Mouse (Mus musculus) testis, adult 2 months (tissue): ENCODE data around the gene Gm20479. TPM values are rescaled to one million over a fixed set of nuclear protein-coding genes. Genes with fewer than 3 reads are reported as not detected.
A peak's percentile ranks its signal among the peaks of the same experiment; 100 is the strongest.

Experiments used
- H3K27ac ChIP-seq: fragments of 200-500 bp; 2 replicates; pipeline ENCODE4 v1.5.1; 2012; ENCODE audit warnings: low read depth, low read length; ENCODE audit not compliant: control insufficient read depth, insufficient read depth
- H3K27me3 ChIP-seq: fragments of 200-500 bp; 2 replicates; pipeline ENCODE4 v1.6.1; 2012; ENCODE audit warnings: mild to moderate bottlenecking, low read length, moderate library complexity; ENCODE audit not compliant: control insufficient read depth, insufficient read depth
- H3K36me3 ChIP-seq: fragments of 200-500 bp; 2 replicates; pipeline ENCODE4 v1.6.1; 2012; ENCODE audit warnings: mild to moderate bottlenecking, low read length; ENCODE audit not compliant: control insufficient read depth, insufficient read depth
- H3K4me1 ChIP-seq: fragments of 200-500 bp; 2 replicates; pipeline ENCODE4 v1.6.1; 2012; ENCODE audit warnings: low read length; ENCODE audit not compliant: control insufficient read depth, insufficient read depth
- H3K4me3 ChIP-seq: fragments of 200-500 bp; 2 replicates; pipeline ENCODE4 v1.5.1; 2012; ENCODE audit warnings: low read depth, mild to moderate bottlenecking, low read length, moderate library complexity, mixed read lengths; ENCODE audit not compliant: control insufficient read depth
- CTCF ChIP-seq: fragments of 200-500 bp; IDR thresholded peaks from 2 replicates; pipeline ENCODE4 v1.5.1; 2012; ENCODE audit warnings: low read depth, mild to moderate bottlenecking, inconsistent platforms, low read length, moderate library complexity; ENCODE audit not compliant: control insufficient read depth, insufficient read depth, insufficient replicate concordance
- POLR2A ChIP-seq: fragments of 200-500 bp; IDR thresholded peaks from 2 replicates; pipeline ENCODE4 v1.6.1; 2012; ENCODE audit warnings: low read depth, mild to moderate bottlenecking, inconsistent platforms, low read length, moderate library complexity; ENCODE audit not compliant: control insufficient read depth
- polyA plus RNA-seq: library from polyadenylated mRNA; depleted of rRNA; stranded (reverse); fragments of >200 nt; gene quantifications from 2 replicates; pipeline ENCODE4 v1.2.3, GENCODE M21; 2012

Gm20479 gene
- polyA plus RNA-seq, 1 experiment = 0.89 TPM

DNA sequence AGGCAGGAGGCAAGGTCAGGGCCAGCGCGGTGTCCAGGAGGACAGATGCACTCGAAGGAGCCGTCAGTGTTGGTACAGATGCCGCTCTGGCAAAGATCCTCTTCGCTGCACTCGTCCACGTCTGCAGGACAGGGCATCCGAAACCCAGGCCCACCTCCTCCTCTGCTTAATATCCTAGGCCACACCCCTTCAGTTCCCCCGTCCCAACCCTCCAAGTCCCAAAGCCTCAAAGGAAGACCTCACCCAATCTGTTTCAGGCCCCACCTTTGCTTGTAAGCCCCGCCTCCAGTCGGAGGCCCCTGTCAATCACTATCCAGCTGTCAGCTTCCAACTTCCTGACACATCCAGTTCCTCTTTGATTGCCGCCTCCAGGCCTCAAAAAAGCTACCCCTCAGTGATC is 34.9 kb downstream of the Gm20479 start:
- Histone ChIP-seq H3K36me3 (no peaks in the 10 kb centered on the region), H3K27me3 (peaks cover 4% of the 10 kb centered on the region; the same call in 1 of the 2 replicates), H3K4me1 (peaks cover 14% of the 10 kb centered on the region), H3K27ac (no peak overlapping the region), H3K4me3 (no peak overlapping the region)
- TF ChIP-seq CTCF (no peak), POLR2A (no peak)

DNA sequence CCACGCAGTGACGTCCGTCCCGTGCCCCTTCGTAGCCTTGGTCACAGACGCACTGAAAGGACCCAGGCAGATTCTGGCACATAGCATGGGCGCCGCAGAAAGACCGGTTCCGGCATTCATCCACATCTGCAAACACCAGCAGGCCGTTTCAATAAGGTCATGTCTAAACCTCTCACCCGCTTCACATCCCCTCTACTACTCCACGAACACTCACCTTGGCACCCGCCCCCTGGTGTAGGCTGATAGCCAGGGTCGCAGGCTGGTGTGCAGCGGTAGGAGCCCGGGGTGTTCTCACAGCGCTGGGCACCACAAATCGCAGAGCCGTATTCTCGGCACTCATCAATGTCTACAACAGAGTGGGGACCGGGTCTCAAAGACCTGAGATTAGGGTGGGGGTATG is 37.8 kb downstream of the Gm20479 start:
- H3K4me3 ChIP-seq = no peak overlapping the region
- H3K27me3 ChIP-seq = no peaks in the 10 kb centered on the region
- peaks cover 2% of the 10 kb centered on the region for H3K4me1 ChIP-seq
- no peak overlapping the region for H3K27ac ChIP-seq
- TF ChIP-seq POLR2A = no peak
- no peak for TF ChIP-seq CTCF
- no peaks in the 10 kb centered on the region for H3K36me3 ChIP-seq

DNA sequence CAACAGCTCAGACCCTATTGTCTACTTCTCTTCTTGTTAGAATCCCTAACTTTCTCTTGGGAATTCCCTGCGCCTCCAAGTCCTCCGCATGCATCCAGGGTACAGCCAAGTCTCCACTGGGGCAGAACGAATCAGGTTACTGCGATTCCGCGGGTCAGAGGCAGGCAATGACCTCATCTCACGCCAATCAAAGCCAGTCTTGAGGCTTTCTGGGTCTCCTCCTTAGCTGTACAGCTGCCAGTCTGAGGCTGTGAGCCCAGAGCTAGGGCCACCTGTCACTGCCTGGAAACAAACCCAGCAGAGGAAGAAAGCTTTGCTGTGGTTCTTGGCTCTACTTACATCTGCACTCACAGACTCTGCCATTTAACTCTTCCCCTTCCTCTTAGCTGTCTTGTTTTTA is 41.3 kb downstream of the Gm20479 start:
- Histone ChIP-seq H3K27ac (no peak overlapping the region), H3K4me1 (peaks cover 7% of the 10 kb centered on the region), H3K27me3 (no peaks in the 10 kb centered on the region), H3K4me3 (no peak overlapping the region), H3K36me3 (no peaks in the 10 kb centered on the region)
- no peak for TF ChIP-seq POLR2A
- TF ChIP-seq CTCF = no peak

DNA sequence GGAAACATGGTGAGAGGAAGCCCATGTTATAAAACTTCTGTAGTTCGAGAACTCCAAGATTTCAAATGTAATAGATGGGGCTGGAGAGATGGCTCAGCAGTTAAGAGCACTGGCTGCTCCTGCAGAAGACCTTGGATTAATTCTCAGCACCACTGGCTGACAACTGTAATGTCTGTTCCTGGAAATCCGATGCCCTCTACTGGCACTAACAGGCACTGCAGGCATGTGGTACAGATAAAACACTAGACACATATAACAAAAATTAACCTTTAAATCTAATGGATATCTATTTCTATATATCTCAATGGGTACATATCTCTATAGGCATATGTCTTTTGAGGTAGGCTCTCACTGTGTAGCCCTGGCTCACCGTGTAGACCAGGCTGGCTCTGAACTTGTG is 42.8 kb downstream of the Gm20479 start:
- Histone ChIP-seq H3K36me3 (no peaks in the 10 kb centered on the region), H3K27ac (no peak overlapping the region), H3K4me1 (peaks cover 15% of the 10 kb centered on the region), H3K4me3 (no peak overlapping the region), H3K27me3 (no peaks in the 10 kb centered on the region)
- TF ChIP-seq CTCF (peak; percentile 34; the same call in 1 of the 2 replicates), POLR2A (no peak)

DNA sequence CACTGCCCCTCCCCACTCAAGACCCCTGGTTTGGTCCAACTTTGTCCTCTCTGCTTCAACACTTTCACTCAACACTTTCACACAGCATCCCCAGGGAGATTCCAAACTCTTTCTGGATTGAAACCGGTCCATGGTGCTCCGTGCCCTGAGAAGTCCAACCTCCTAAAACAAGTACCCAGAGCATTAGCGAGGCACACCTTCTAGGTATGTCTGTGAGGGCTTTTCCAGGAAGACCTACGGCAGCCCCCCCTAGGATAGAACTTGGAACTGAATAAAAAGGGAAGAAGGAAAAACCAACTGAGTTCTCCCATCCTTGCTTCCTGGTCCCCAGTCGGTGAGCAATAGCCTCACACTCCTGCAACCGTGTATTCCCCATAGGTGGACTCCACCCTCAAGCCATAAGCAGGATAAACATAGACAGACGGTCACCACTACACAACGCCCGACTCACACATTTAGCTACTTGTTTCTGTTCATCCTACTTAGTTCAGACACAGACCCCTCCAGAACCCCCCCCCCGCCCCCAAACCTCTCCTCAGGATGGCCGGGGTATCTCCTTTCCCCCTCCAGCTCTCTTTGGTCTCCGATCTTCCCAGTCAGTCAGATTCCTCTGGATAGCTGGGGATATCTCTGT is 45.5 kb downstream of the Gm20479 start:
- Histone ChIP-seq H3K27ac (no peak overlapping the region), H3K36me3 (no peaks in the 10 kb centered on the region)

DNA sequence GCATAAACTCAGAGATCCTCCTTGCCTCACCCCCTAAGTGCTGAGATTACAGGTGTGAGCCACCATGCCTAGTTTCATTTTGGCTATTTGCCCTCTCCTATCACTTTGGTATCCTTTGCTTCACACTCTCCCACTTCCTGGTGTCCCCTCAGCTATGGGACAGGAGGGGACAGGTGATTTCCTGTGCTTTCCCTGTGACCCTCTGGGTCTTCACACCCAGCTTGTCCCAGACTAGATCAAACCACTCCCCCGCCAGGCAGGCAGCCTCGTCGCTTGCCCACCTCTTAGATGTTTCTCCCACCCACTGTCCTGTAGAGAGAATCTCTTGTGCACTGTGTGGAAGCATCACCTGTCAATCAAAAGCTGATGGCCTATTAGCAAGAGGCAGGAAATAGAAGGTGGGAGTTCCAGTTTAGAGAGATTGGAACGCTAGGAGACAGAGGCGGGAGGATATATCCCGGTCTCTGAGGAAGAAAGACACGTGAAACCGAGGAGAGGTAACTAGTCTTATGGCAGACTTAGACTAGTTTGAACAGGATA is 46.2 kb downstream of the Gm20479 start:
- H3K27me3 ChIP-seq = no peaks in the 10 kb centered on the region
- H3K27ac ChIP-seq = no peak overlapping the region
- TF ChIP-seq CTCF (no peak), POLR2A (no peak)
- H3K4me1 ChIP-seq = peaks cover 23% of the 10 kb centered on the region
- H3K36me3 ChIP-seq = no peaks in the 10 kb centered on the region
- H3K4me3 ChIP-seq = peak overlapping the region; percentile 6

More for the DNA sequence above, 45.5 kb downstream of the Gm20479 start:
- no peaks in the 10 kb centered on the region for H3K27me3 ChIP-seq
- H3K4me3 ChIP-seq = no peak overlapping the region
- peaks cover 19% of the 10 kb centered on the region for H3K4me1 ChIP-seq
- no peak for TF ChIP-seq CTCF
- no peak for TF ChIP-seq POLR2A

DNA sequence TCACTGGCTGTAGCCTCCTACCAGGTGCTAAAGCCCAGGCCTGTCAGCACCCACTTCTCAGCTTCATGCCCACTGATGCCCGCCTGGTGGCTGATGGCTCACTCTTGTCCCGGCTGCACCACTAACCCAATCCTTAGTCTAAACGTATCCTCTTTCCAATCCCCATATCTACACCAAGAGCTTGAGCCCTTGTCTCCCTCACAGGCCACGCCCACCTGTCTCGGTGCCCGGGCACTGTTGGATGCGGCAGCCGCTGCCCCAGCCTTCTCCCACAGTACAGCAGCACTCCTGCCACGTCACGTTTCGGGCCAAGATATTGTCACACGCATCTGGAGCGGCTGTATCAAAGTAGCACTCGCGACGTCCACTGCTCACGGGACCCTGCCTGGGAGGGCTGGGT is 46.9 kb downstream of the Gm20479 start:
- peak overlapping the region; percentile 35 for H3K4me3 ChIP-seq
- H3K27me3 ChIP-seq = no peaks in the 10 kb centered on the region
- H3K36me3 ChIP-seq = no peaks in the 10 kb centered on the region
- peaks cover 27% of the 10 kb centered on the region for H3K4me1 ChIP-seq
- H3K27ac ChIP-seq = no peak overlapping the region
- TF ChIP-seq CTCF (no peak), POLR2A (no peak)
